Mouse (Mus musculus) cerebral cortex, adult 2 months (tissue): ENCODE results near the gene Ddx19a.

ENCODE experiments used
- WGBS: fragments of 180-500 bp; shearing (Covaris S2); methylation state at CpG from one replicate; pipeline ENCODE4 v1.1.7; 2018; 5-methylcytosine and 5-hydroxymethylcytosine counted together

The Ddx19a gene

GRCm38 (mm10) chr8:110933272-110933671 lies 64.3 kb downstream of the Ddx19a start:
- 89% methylated on average over 2 of the region's 2 CpGs for WGBS

DNA sequence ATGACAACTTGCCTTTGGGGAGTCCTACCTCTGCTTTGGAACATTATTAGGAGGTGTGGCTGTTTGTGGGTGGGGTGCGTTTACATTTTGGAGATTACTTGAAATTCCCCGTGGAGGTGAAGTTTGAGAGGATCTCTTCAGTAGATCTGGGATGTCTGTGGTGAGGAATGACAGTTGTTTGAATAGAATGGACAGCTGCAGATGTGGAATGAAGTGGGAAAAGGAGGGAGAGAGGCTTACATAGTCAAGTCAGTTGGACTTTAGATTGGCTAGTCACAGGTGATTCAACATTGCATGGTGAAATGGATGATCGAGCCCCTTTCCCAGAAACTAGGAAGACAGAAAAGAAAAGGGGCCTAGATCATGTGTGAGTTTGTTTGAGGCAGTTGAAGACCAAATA lies 65.2 kb downstream of the Ddx19a start:
- 86% methylated on average over 3 of the region's 3 CpGs for WGBS

- 45% methylated on average over 12 of the region's 12 CpGs for WGBS
These were observed 66.2 kb downstream of the Ddx19a start for GRCm38 (mm10) chr8:110931176-110931939.

DNA sequence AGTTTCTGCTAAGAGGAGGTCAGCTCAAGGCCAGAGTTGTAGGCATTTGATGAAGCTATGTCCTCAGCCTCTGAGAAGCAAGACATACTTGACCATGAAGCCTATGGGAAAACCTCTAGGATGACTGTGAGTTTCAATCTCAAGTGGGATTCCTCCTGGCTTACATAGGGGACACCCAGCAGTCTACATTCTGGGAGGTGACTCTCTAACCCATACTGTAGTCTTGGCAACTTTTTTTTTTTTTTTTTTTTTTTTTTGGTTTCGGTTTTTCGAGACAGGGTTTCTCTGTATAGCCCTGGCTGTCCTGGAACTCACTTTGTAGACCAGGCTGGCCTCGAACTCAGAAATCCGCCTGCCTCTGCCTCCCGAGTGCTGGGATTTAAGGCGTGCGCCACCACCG lies 67.9 kb downstream of the Ddx19a start:
- WGBS = 98% methylated on average over 8 of the region's 8 CpGs

GRCm38 (mm10) chr8:110929066-110929465 lies 68.5 kb downstream of the Ddx19a start:
- WGBS = 74% methylated on average over 5 of the region's 5 CpGs

DNA sequence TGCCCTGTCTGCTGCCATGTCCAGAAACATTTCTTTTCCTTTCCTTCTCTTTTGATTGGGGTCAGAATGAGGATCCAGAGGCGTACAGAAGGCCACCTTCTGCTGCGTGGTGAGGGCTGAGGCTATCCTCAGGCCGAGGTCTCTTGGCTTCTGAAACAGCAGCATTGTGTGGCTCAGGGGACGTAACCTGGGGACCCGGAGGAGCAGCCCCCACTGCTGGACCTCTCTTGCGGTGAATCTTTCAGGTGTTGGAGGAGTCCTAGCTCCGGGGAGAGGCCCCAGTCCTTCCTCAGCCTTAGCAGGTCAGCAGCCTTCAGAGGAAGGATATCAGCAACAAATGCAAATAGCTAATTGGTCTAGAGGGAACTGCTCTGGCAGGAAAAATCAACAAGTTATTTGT lies 69.2 kb downstream of the Ddx19a start:
- 90% methylated on average over 7 of the region's 7 CpGs for WGBS

GRCm38 (mm10) chr8:110926690-110927089 lies 70.9 kb downstream of the Ddx19a start:
- 36% methylated on average over 5 of the region's 5 CpGs for WGBS

DNA sequence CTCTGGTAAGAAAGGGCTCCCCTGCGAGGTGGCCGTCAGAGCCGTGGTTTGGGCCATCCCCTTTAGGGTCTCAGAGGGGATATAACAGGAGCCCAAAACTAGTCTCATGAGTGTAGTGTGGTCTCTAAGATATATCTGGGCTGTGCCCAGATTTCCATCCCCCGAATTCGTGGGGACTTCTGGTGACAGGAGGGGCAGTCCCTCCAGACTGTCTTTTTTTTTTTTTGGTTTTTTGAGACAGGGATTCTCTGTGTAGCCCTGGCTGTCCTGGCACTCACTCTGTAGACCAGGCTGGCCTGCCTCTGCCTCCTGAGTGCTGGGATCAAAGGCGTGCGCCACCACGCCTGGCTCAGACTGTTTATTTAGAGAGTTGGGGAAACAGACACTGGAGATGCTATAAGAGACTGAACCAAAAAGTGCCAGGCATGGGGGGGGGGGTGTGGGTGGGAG lies 71.9 kb downstream of the Ddx19a start:
- WGBS = 73% methylated on average over 8 of the region's 8 CpGs
